Mouse (Mus musculus) liver, adult (tissue): ENCODE data around the gene Sec62.

Experiments used
- GATA4 ChIP-seq: IDR thresholded peaks from 2 replicates; pipeline ENCODE4 v1.6.1; 2014; ENCODE audit warnings: mild to moderate bottlenecking, low read length; ENCODE audit not compliant: insufficient replicate concordance

Gene Sec62

GRCm38 (mm10) chr3:30868625-30869024 lies 76.0 kb downstream of the Sec62 start:
- TF ChIP-seq GATA4, result no peak

DNA sequence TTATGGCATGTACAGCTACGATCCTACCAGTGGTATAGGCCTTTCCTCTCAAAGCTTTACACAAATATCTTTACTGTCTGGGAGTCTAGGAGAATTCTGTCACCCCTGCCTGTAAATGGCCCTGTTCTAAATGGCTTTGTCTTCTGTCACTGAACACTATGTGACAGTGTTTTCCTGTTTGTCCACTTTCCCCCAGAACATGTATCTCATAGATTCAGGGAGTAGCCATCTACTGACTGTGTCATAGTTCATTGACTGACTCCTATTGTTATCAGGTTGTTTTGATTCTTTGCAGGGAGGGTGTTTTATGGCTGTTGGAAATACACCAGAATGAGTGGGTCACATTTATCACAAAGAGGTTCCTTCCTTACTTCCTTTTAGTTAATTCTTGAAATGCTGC lies 77.3 kb downstream of the Sec62 start:
- TF ChIP-seq GATA4, result no peak
